Mouse (Mus musculus) adrenal gland, postnatal 14 days (tissue): ENCODE measurements around the gene Nhsl1. TPM values are rescaled to one million over a fixed set of nuclear protein-coding genes. Genes with fewer than 3 reads are reported as not detected.
A peak's percentile ranks its signal among the peaks of the same experiment; 100 is the strongest.
"Not testable (repeated sequence)": the region's sequence is repeated elsewhere in the genome, so short reads cannot be mapped to it uniquely, and the experiment has no call there.

Source experiments
- DNase-seq: peaks from one replicate; pipeline ENCODE4 v3.0.0; 2021; ENCODE audit warnings: mixed read lengths
- total RNA-seq: library from RNA; stranded (reverse); gene quantifications from 2 replicates; pipeline ENCODE4 v1.2.3, GENCODE M21; 2021

Gene Nhsl1
- total RNA-seq, 1 experiment from 2014 or later = 6.6 TPM

GRCm38 (mm10) chr10:18532293-18532692, 213.5 kb downstream of the Nhsl1 start:
- no peak for DNase-seq

- DNase-seq = peak; percentile 29
Measured at GRCm38 (mm10) chr10:18536889-18537288, 218.1 kb downstream of the Nhsl1 start.

GRCm38 (mm10) chr10:18545309-18545708, 226.5 kb downstream of the Nhsl1 start:
- no peak for DNase-seq

GRCm38 (mm10) chr10:18545813-18546235, 227.0 kb downstream of the Nhsl1 start, which contains the start of gene Hebp2:
Gene Hebp2 (minus strand): TSS chr10:18546076.
- DNase-seq = peak; percentile 89

GRCm38 (mm10) chr10:18547381-18547780, 228.6 kb downstream of the Nhsl1 start:
- no peak for DNase-seq

- DNase-seq = peak; percentile 5
Measured at GRCm38 (mm10) chr10:18549321-18550216, 230.8 kb downstream of the Nhsl1 start.

GRCm38 (mm10) chr10:18559076-18559475, 240.3 kb downstream of the Nhsl1 start:
- not testable (repeated sequence) for DNase-seq

GRCm38 (mm10) chr10:18561445-18561844, 242.7 kb downstream of the Nhsl1 start:
- no peak for DNase-seq

- peak; percentile 65 for DNase-seq
Measured at GRCm38 (mm10) chr10:18562940-18563339, 244.2 kb downstream of the Nhsl1 start.

GRCm38 (mm10) chr10:18572581-18572980, 253.8 kb downstream of the Nhsl1 start:
- DNase-seq = peak; percentile 16

Other genes with a start within 250 kb of the Nhsl1 start
- not detected in 2 replicates for gene Ect2l, start 108.1 kb upstream of the Nhsl1 start, total RNA-seq
- 8.1 and 9.8 TPM in 2 replicates for gene Ccdc28a, start 84.0 kb upstream of the Nhsl1 start, total RNA-seq
- gene Hebp2, start 227.1 kb downstream of the Nhsl1 start, total RNA-seq = 3.4 and 4.2 TPM in 2 replicates